9 mouse cellular contexts compared by ENCODE assay signal in the genomic region with DNA sequence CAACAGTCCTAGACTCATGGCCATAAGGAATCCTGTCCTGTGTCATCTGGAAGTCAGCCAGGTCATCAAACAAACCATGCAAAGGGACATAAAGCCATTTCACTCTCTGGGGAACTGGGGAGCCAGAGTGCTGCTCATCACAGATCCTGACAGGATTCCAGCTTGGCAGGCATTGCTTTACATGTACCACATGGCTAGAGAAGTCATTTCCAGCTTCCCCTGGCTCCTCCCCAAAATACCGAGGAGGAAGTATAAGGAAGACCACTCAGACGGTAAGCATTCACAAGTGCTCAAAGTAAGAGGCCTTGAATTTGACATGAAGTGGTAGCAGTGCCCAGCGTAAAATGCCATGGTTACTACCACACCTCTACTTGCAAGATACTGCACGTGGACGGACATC. TPM values are rescaled to one million over a fixed set of nuclear protein-coding genes. Genes with fewer than 3 reads are reported as not detected.
DNase-seq lines count a peak whose midpoint lies in the region; ATAC-seq and TF ChIP-seq lines count a peak whose summit lies in the region.
"Had no signal": no experiment of that assay in that cellular context is flagged by ENCODE, and none has a peak within 500 bp of the region (broad histone marks: within the 10 kb centered on the region; RNA-seq: fewer than 3 reads in every experiment).

No protein-coding gene starts in this region.

- 72% methylated on average over 5 of the region's 5 CpGs for WGBS in forebrain, postnatal 0 days
- 93% methylated on average over 5 of the region's 5 CpGs for WGBS in forebrain, embryonic 11.5 days
- WGBS in hindbrain, embryonic 12.5 days, result 97% methylated on average over 5 of the region's 5 CpGs

- no peak overlapping the region for H3K27ac ChIP-seq in forebrain, postnatal 0 days (ENCODE audit: low read depth, low read length)
- no peak overlapping the region for H3K27ac ChIP-seq in forebrain, embryonic 11.5 days (ENCODE audit: low read depth, low read length)
- no peak overlapping the region for H3K27ac ChIP-seq in hindbrain, embryonic 12.5 days
- H3K27ac ChIP-seq: midbrain, embryonic 15.5 days had no signal

- TF ChIP-seq CTCF in forebrain, postnatal 0 days (IDR thresholded peaks at IDR 0.05; ENCODE audit: low read depth), result no peak

- no peaks in the 10 kb centered on the region for H3K9me3 ChIP-seq in forebrain, postnatal 0 days (ENCODE audit: low read length)
- H3K9me3 ChIP-seq in forebrain, embryonic 11.5 days (ENCODE audit: control insufficient read depth, low read length), result no peaks in the 10 kb centered on the region
- no peaks in the 10 kb centered on the region for H3K9me3 ChIP-seq in hindbrain, embryonic 12.5 days (replicated peaks)
- H3K9me3 ChIP-seq: midbrain, embryonic 15.5 days had no signal

- ATAC-seq in forebrain, postnatal 0 days, result no peak
- no peak for ATAC-seq in forebrain, embryonic 11.5 days (replicated peaks; ENCODE audit: low FRiP score)
- ATAC-seq in hindbrain, embryonic 12.5 days (ENCODE audit: low FRiP score), result no peak
- ATAC-seq: midbrain, embryonic 15.5 days had no signal

- H3K4me1 ChIP-seq in forebrain, postnatal 0 days (ENCODE audit: insufficient read depth), result peaks cover 4% of the 10 kb centered on the region
- peaks cover 10% of the 10 kb centered on the region for H3K4me1 ChIP-seq in forebrain, embryonic 11.5 days (replicated peaks; ENCODE audit: control insufficient read depth, insufficient read depth, low read length)
- peaks cover 20% of the 10 kb centered on the region for H3K4me1 ChIP-seq in hindbrain, embryonic 12.5 days

- H3K4me2 ChIP-seq in forebrain, postnatal 0 days (ENCODE audit: low read depth), result no peak overlapping the region
- H3K4me2 ChIP-seq in forebrain, embryonic 11.5 days (ENCODE audit: low read depth, low read length, severe bottlenecking), result no peak overlapping the region
- no peak overlapping the region for H3K4me2 ChIP-seq in hindbrain, embryonic 12.5 days (replicated peaks)
- H3K4me2 ChIP-seq: midbrain, embryonic 15.5 days had no signal

- H3K4me3 ChIP-seq in forebrain, postnatal 0 days (ENCODE audit: low read depth, low read length), result no peak overlapping the region
- H3K4me3 ChIP-seq in forebrain, embryonic 11.5 days (ENCODE audit: low read depth, low read length), result no peak overlapping the region
- H3K4me3 ChIP-seq in hindbrain, embryonic 12.5 days, result no peak overlapping the region
- H3K4me3 ChIP-seq: midbrain, embryonic 15.5 days had no signal

- DNase-seq in forebrain, postnatal 0 days, result peak; percentile 21
- no peak for DNase-seq in forebrain, embryonic 11.5 days (ENCODE audit: low spot score)
- peak; percentile 37 to 51 for DNase-seq in layer of hippocampus, postnatal 10 days (ENCODE audit: low spot score in 2 of 2)
- no peak for DNase-seq in layer of hippocampus, postnatal 36 days
- DNase-seq in cerebellum, postnatal 14 days, result peak; percentile 77 to 79
- peak; percentile 68 for DNase-seq in lung, postnatal 25 days (ENCODE audit: low spot score)
- no peak for DNase-seq in c-Kit-positive CD71-positive TER-119-positive erythroid progenitor cells, embryonic 14.5 days (ENCODE audit: low spot score)

- H3K27me3 ChIP-seq in forebrain, postnatal 0 days (ENCODE audit: insufficient read depth, low read length), result no peaks in the 10 kb centered on the region
- H3K27me3 ChIP-seq in forebrain, embryonic 11.5 days (ENCODE audit: control insufficient read depth, insufficient read depth, low read length), result no peaks in the 10 kb centered on the region
- H3K27me3 ChIP-seq in hindbrain, embryonic 12.5 days, result no peaks in the 10 kb centered on the region
- H3K27me3 ChIP-seq: midbrain, embryonic 15.5 days had no signal

- H3K36me3 ChIP-seq in forebrain, postnatal 0 days (ENCODE audit: insufficient read depth), result peaks cover 14% of the 10 kb centered on the region
- H3K36me3 ChIP-seq in forebrain, embryonic 11.5 days (ENCODE audit: control insufficient read depth, insufficient read depth, low read length), result peaks cover 3% of the 10 kb centered on the region; the same call in 1 of the 2 replicates
- peaks cover 35% of the 10 kb centered on the region for H3K36me3 ChIP-seq in hindbrain, embryonic 12.5 days

- no peak overlapping the region for H3K9ac ChIP-seq in forebrain, postnatal 0 days
- H3K9ac ChIP-seq in forebrain, embryonic 11.5 days (ENCODE audit: low read length), result no peak overlapping the region
- no peak overlapping the region for H3K9ac ChIP-seq in hindbrain, embryonic 12.5 days
- H3K9ac ChIP-seq: midbrain, embryonic 15.5 days had no signal

RNA-seq across cellular contexts. Expression of a gene that starts 2.9 kb away (rescaled TPM):
- 735 and 828 TPM in 2 replicates for total RNA-seq in forebrain, postnatal 0 days (2014; rRNA removed)
- polyA plus RNA-seq in forebrain, postnatal 0 days (2015; fragmentation: Nextera tagmentation; extraction: Ambion mirVana), result 1,247 and 1,523 TPM in 2 replicates
- 678 and 706 TPM in 2 replicates for polyA plus RNA-seq in forebrain, embryonic 11.5 days (2014; fragmentation: Nextera tagmentation; extraction: Ambion mirVana)
- total RNA-seq in layer of hippocampus, postnatal 10 days (2021), result 100 to 1,000 TPM; 688 to 834 TPM
- 1,000 to 10,000 TPM; 1,005 to 1,018 TPM for total RNA-seq in layer of hippocampus, postnatal 36 days (2021)
- polyA plus RNA-seq in hindbrain, embryonic 12.5 days (2016; fragmentation: Nextera tagmentation; extraction: Ambion mirVana), result 715 and 817 TPM in 2 replicates

RNA-seq across cellular contexts. Expression of a gene that starts 8.4 kb away (rescaled TPM):
- 248 and 252 TPM in 2 replicates for total RNA-seq in forebrain, postnatal 0 days (2014; rRNA removed)
- polyA plus RNA-seq in forebrain, postnatal 0 days (2015; fragmentation: Nextera tagmentation; extraction: Ambion mirVana), result 286 and 290 TPM in 2 replicates
- 238 and 256 TPM in 2 replicates for polyA plus RNA-seq in forebrain, embryonic 11.5 days (2014; fragmentation: Nextera tagmentation; extraction: Ambion mirVana)
- total RNA-seq in layer of hippocampus, postnatal 10 days (2021), result 100 to 1,000 TPM; 202 to 240 TPM
- 100 to 1,000 TPM; 282 to 286 TPM for total RNA-seq in layer of hippocampus, postnatal 36 days (2021)
- polyA plus RNA-seq in hindbrain, embryonic 12.5 days (2016; fragmentation: Nextera tagmentation; extraction: Ambion mirVana), result 217 and 218 TPM in 2 replicates

RNA-seq across cellular contexts. Expression of a gene that starts 26.5 kb away (rescaled TPM):
- 48.5 and 57.7 TPM in 2 replicates for total RNA-seq in forebrain, postnatal 0 days (2014; rRNA removed)
- 34.7 and 44.0 TPM in 2 replicates for polyA plus RNA-seq in forebrain, postnatal 0 days (2015; fragmentation: Nextera tagmentation; extraction: Ambion mirVana)
- 106 and 107 TPM in 2 replicates for polyA plus RNA-seq in forebrain, embryonic 11.5 days (2014; fragmentation: Nextera tagmentation; extraction: Ambion mirVana)
- 10 to 100 TPM; 36.3 to 45.6 TPM for total RNA-seq in layer of hippocampus, postnatal 10 days (2021)
- 10 to 100 TPM; 31.6 to 38.6 TPM for total RNA-seq in layer of hippocampus, postnatal 36 days (2021)
- 75.9 and 77.6 TPM in 2 replicates for polyA plus RNA-seq in hindbrain, embryonic 12.5 days (2016; fragmentation: Nextera tagmentation; extraction: Ambion mirVana)

RNA-seq across cellular contexts. Expression of a gene that starts 52.6 kb away (rescaled TPM):
- total RNA-seq in forebrain, postnatal 0 days (2014; rRNA removed), result 41.9 and 49.6 TPM in 2 replicates
- polyA plus RNA-seq in forebrain, postnatal 0 days (2015; fragmentation: Nextera tagmentation; extraction: Ambion mirVana), result 13.7 and 14.5 TPM in 2 replicates
- 62.8 and 72.4 TPM in 2 replicates for polyA plus RNA-seq in forebrain, embryonic 11.5 days (2014; fragmentation: Nextera tagmentation; extraction: Ambion mirVana)
- total RNA-seq in layer of hippocampus, postnatal 10 days (2021), result 10 to 100 TPM; 22.7 to 24.1 TPM
- total RNA-seq in layer of hippocampus, postnatal 36 days (2021), result 10 to 100 TPM; 17.5 to 18.7 TPM
- 62.5 and 66.6 TPM in 2 replicates for polyA plus RNA-seq in hindbrain, embryonic 12.5 days (2016; fragmentation: Nextera tagmentation; extraction: Ambion mirVana)

Comparison
In these comparisons a context has a peak if more than half of its experiments do, and no peak if none do; other contexts are left out.
1. DNase-seq: peak in forebrain, postnatal 0 days (single experiment), layer of hippocampus, postnatal 10 days (2 of 2), cerebellum, postnatal 14 days (2 of 2) and lung, postnatal 25 days (single experiment); none in forebrain, embryonic 11.5 days (single experiment), layer of hippocampus, postnatal 36 days (0 of 2) and c-Kit-positive CD71-positive TER-119-positive erythroid progenitor cells, embryonic 14.5 days (single experiment).